Mouse (Mus musculus) adrenal gland, postnatal 14 days (tissue): ENCODE measurements around the gene 1700013G24Rik. TPM values are rescaled to one million over a fixed set of nuclear protein-coding genes. Genes with fewer than 3 reads are reported as not detected.
"Not testable (repeated sequence)": the region's sequence is repeated elsewhere in the genome, so short reads cannot be mapped to it uniquely, and the experiment has no call there.

Experiments used
- DNase-seq: peaks from one replicate; pipeline ENCODE4 v3.0.0; 2021; ENCODE audit warnings: mixed read lengths
- long read RNA-seq, 2 experiments: library from polyadenylated mRNA; stranded (forward); transcript quantifications; one replicate each; pipeline ENCODE4 v2.0.0; 2021
- total RNA-seq: library from RNA; stranded (reverse); gene quantifications from 2 replicates; pipeline ENCODE4 v1.2.3, GENCODE M21; 2021

1700013G24Rik gene
- total RNA-seq, result not detected in 2 replicates
- long read RNA-seq, experiment 1, result 0 reads
- long read RNA-seq, experiment 2, result 0 reads

DNA sequence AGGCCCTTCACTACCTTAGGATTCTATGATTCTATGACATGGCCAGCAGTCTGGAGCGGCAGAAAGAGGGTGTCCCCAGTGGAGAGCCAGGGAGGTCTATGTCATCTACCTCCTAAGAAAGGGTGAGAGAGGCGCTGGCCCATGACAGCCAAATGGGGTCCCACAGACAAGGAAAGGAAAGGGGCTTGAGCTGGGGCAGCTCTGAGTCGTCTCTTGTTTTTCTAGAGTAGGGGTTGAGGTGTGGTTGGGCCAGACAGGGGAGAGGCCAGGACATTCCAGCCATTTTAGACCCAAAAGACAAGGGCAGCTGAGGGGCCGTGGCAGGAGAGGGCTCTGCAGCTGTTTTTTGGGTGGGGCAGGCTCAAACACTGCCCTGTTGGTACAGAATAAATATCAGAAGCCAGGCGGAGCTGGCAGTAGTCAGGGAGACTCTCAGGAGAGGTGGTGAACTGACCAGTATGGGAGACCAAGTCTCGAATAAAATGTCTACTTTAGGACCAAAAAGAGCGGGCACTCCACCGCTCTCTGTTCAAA lies at the start of gene 1700013G24Rik:
1700013G24Rik (plus strand) TSS at position 51 of the 534 bp plus-strand sequence.
- DNase-seq, result no peak

DNA sequence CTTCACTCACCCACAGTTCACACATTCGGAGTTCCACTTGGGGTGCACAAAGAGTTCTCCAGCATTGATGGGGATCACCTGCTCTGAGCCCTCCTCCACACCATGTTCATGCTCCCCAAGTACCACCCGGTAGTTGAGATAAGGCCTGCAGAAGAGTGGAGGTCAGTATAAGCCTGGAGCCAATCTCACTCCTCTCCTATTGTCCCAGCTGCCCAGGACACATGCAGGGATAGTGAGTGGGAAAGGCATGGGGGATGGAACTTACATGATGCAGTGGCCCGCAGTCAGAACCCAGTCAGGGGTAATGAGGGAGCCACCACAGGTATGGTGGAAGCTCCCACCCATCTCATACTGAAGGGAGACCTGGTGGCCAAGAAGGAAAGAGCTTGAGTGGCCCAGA lies 47.5 kb upstream of the 1700013G24Rik start:
- DNase-seq, result no peak

DNA sequence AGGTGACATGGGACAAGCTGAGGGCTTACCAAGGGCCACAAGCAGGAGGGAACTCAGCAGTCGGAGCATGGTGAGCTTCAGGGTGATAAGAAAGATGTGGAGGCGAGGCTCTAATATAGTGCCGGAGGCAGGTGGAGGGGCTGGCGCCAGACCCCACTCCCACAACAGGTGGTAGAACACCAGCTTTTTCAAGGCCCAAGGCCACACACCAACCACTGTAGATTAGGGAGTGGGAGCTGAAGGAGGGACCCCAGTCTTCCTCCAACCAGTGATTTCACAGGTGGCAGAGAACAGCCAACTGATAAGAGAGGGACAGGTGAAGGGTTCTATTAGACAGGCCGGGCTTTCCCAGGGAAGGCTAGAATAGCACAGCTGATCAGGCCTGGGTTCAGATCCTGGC lies 43.4 kb upstream of the 1700013G24Rik start, which contains the start of gene Cela3a:
Cela3a (minus strand) TSS at position 101 of the 400 bp plus-strand sequence.
- no peak for DNase-seq

DNA sequence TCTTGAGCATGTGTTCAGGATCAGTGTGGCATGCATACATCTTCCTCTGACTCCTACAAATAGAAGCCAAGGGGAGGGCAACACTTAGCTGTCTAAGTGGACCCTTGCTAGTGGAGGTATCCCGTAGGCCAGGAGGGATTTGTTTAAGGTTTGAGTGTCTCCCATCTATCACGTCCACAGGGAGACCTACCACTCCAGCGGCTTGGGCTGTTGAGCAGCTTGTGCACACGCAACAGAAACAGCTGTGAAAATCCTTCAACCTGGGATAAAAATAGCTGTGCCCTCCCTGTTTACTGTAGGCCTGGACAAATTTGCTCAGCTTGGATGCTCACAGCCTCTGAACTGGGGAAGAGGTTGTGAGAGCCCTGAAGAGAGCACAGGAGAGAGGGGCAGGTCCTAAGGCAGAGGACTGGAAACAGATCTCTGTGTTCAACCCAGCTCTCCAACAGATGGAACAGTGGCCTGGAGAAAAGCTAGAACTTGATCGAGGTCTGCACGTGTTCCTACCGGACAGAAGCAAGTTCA lies 40.8 kb upstream of the 1700013G24Rik start:
- DNase-seq, result not testable (repeated sequence)

- no peak for DNase-seq
These were observed 38.1 kb upstream of the 1700013G24Rik start for GRCm38 (mm10) chr4:137414936-137415335.

DNA sequence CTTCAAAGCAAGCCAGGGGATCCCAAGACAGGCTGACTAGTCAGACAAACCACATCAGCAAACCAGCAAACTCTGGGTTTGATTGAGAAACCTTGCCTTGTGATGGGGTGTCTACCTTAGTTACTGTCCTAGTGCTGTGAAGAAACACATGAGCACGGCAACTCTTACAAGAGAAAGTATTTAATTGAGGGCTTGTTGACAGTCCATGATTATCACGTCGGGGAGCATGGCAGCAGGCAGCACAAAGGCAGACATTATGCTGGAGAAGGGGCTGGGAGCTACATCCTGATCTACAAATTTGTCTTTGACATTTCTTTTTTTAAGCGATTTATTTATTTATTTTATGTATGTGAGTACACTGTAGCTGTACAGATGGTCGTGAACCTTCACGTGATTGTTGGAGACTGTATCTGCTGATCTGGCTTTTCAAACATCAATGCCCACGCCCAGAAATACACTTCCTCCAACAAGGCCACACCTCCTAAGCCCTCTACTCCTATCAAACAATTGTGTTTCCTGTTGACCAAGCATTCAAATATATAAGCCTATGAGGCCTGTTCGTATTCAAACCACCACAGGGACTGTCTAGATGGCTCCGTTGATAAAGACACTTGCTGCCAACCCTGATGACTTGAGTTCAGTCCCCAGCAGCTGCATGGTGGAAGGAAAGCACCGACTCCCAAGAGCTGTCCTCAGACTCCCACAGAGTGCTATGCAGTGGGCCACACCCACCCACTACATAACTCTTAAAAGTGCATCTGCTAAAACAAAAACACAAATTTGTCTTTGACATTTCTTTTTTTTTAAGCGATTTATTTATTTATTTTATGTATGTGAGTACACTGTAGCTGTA lies 35.1 kb upstream of the 1700013G24Rik start:
- DNase-seq, result no peak

GRCm38 (mm10) chr4:137430502-137430901 lies 22.6 kb upstream of the 1700013G24Rik start, which contains the start of gene Cela3b:
Gene Cela3b, minus strand, starts transcription at chr4:137430540.
- no peak for DNase-seq

DNA sequence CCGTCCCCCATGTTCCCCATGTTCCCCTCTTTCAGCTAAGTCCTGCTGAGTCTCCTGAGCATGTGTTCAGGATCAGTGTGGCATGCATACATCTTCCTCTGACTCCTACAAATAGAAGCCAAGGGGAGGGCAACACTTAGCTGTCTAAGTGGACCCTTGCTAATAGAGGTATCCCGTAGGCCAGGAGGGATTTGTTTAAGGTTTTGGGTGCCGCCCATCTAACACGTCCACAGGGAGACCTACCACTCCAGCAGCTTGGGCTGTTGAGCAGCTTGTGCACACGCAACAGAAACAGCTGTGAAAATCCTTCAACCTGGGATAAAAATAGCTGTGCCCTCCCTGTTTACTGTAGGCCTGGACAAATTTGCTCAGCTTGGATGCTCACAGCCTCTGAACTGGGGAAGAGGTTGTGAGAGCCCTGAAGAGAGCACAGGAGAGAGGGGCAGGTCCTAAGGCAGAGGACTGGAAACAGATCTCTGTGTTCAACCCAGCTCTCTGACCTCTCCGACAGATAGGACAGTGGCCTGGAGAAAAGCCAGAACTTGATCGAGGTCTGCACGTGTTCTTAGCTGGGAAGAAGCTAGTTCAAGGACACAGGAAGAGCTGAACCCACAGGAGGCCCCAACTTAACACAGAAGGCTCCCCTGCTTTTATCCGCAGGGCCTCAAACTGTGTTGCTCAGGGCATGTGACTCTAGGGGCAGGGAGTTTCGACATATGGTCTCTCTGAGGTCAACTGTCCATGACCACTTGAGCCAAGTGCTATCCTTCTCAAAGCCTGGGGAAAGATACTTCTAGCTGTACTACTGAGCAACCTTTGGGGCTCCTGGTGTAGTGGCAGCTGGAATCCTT lies 20.2 kb upstream of the 1700013G24Rik start:
- DNase-seq, result not testable (repeated sequence)

- no peak for DNase-seq
These were observed 16.0 kb upstream of the 1700013G24Rik start for GRCm38 (mm10) chr4:137436979-137437669.

- no peak for DNase-seq
These were observed 14.2 kb upstream of the 1700013G24Rik start for GRCm38 (mm10) chr4:137438842-137439241.

DNA sequence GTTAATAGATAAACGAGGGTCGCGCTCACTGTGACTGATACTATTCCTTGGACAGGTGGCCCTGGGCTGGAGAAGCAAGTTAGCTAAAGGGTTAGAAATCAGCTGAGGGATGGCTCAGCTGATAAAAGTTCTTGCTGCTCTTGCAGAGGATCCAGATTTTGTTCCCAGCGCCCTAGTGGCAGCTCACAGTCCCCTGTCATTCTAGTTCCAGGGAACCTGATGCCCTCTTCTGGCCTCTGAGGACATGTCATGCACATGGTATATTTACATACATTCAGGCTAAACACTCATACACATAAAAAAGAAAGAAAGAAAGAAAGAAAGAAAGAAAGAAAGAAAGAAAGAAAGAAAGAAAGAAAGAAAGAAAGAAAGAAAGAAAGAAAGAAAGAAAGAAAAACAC lies 11.8 kb upstream of the 1700013G24Rik start:
- DNase-seq, result no peak

- peak; percentile 86 for DNase-seq
These were observed 9.5 kb upstream of the 1700013G24Rik start for GRCm38 (mm10) chr4:137443625-137444024.

- no peak for DNase-seq
These were observed 7.2 kb upstream of the 1700013G24Rik start for GRCm38 (mm10) chr4:137445881-137446280.

DNA sequence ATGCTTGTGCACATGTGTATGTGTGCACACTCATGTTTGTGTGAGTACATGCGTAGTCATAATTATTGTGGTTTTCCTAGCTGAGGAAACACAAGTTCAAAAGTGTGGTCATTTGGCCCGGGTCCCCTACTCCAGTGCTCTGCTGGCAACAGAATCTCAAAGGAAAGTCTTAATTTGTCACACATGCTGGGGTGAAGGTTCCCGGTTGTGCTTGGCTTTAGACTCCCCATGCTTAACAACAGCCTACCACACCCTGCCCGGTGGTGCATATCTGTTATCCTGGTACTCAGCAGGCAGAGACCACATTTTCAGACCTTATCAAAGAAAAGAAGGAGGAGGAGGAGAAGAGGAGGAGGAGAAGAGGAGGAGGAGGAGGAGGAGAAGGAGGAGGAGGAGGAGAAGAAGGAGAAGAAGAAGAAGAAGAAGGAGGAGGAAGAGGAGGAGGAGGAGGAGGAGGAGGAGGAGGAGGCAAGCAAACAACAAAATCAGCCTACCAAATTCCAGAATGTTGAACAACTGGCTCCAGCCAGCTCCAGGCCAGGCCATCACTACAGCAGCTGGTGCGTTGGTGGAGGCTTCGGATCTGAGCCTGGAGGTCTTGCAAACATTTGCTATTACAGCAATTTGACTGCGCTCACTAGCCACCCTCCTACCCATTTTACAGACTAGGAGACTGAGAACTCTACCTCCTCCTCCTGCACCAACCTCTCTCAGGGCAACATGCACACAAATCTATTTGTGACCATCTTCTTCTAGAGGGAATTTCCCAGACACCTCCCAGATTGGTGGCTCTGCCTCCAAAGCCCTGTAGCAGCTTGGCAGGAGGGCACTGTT lies 5.5 kb upstream of the 1700013G24Rik start:
- no peak for DNase-seq

GRCm38 (mm10) chr4:137448197-137448596 lies 4.9 kb upstream of the 1700013G24Rik start:
- peak; percentile 85 for DNase-seq

GRCm38 (mm10) chr4:137448641-137449040 lies 4.4 kb upstream of the 1700013G24Rik start:
- no peak for DNase-seq

DNA sequence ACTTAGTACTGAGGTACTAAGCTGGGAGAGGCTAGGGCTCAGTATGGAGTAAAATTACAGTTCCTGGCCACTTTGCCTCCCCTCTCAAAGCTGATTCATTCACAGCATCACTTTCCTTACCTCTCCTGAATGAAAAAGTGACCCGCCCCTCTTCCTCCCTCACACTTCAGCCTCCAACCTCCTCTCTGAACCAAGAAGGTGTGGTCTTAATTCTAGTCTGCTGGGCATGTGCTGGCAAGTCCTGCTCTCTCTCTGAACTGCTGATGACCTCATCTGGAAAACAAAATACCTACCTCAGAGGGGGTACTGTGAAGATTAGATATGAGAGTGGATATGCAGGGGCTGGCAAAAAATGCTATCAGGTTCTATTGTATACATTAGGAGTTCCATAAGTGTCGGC lies 4.0 kb upstream of the 1700013G24Rik start:
- no peak for DNase-seq

DNA sequence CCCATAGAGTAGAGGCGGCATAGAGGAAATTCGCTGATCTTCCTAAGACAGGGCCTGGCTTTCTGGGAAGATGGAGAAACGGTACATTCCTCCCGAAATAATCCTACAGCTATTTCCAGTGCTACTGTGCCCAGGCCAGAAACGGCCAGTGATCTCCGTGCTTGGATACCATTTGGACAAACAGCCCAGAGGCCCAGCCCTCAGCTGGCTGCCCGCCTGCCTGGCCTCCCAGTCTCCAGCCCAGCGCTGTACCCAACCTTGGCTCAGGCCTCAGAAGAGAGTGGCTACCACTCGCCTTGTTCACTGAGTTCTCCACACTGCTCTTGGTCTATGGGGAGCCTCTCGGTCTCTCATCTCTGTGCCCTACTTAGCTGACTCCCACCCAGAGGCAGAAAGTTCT lies 3.4 kb upstream of the 1700013G24Rik start:
- peak; percentile 31 for DNase-seq

- DNase-seq, result no peak
These were observed 894 bp upstream of the 1700013G24Rik start for GRCm38 (mm10) chr4:137452190-137452589.

- DNase-seq, result no peak
These were observed 1.5 kb downstream of the 1700013G24Rik start for GRCm38 (mm10) chr4:137454582-137454981.

GRCm38 (mm10) chr4:137456581-137456980 lies 3.5 kb downstream of the 1700013G24Rik start:
- DNase-seq, result no peak
